Mouse (Mus musculus) ES-E14 (cell line): ENCODE results near the gene Adgre1.
A peak's percentile ranks its signal among the peaks of the same experiment; 100 is the strongest.

Experiments
- CHD2 ChIP-seq: IDR thresholded peaks from 2 replicates; pipeline ENCODE4 v1.6.1; 2014; ENCODE audit warnings: mild to moderate bottlenecking, low read depth, low read length, inconsistent platforms
- ZNF384 ChIP-seq: IDR thresholded peaks from 2 replicates; pipeline ENCODE4 v1.6.1; 2012; ENCODE audit warnings: low read depth, low read length, inconsistent platforms

- 0 out of 2 replicates have a peak, but pooled peaks have one; percentile 27 for TF ChIP-seq ZNF384
- no peak for TF ChIP-seq CHD2
These were observed 22.7 kb upstream of the Adgre1 start for GRCm38 (mm10) chr17:57335673-57336303.
